Mouse (Mus musculus) hindbrain, embryonic 16.5 days (tissue): ENCODE data around the gene Gm20661. TPM values are rescaled to one million over a fixed set of nuclear protein-coding genes. Genes with fewer than 3 reads are reported as not detected.

Experiments
- ATAC-seq: fragments of 200-750 bp; cut with Nextera tagmentation; 2 replicates; pipeline ENCODE4 v1.8.0; 2017; ENCODE audit warnings: moderate TSS enrichment, moderate library complexity
- H3K27ac ChIP-seq: fragments of 300-500 bp; sonication (generic); 2 replicates; pipeline ENCODE4 v1.5.1; 2014; ENCODE audit warnings: low read depth, mild to moderate bottlenecking, control low read depth, low read length, moderate library complexity
- H3K27me3 ChIP-seq: fragments of 300-500 bp; sonication (generic); replicated peaks from 2 replicates; pipeline ENCODE4 v1.6.1; 2014; ENCODE audit warnings: low read length; ENCODE audit not compliant: control insufficient read depth, insufficient read depth
- H3K36me3 ChIP-seq: fragments of 300-500 bp; sonication (generic); 2 replicates; pipeline ENCODE4 v1.6.1; 2014; ENCODE audit warnings: mild to moderate bottlenecking, low read length, moderate library complexity, mixed read lengths; ENCODE audit not compliant: control insufficient read depth, insufficient read depth
- H3K4me1 ChIP-seq: fragments of 300-500 bp; sonication (generic); 2 replicates; pipeline ENCODE4 v1.6.1; 2014; ENCODE audit warnings: low read depth, low read length; ENCODE audit not compliant: control insufficient read depth, insufficient read depth
- H3K4me2 ChIP-seq: fragments of 300-500 bp; sonication (generic); 2 replicates; pipeline ENCODE4 v1.6.1; 2014; ENCODE audit warnings: mild to moderate bottlenecking, low read length, control low read depth, moderate library complexity
- H3K4me3 ChIP-seq: fragments of 300-500 bp; sonication (generic); 2 replicates; pipeline ENCODE4 v1.5.1; 2014; ENCODE audit warnings: mild to moderate bottlenecking, low read length, control low read depth, moderate library complexity
- H3K9ac ChIP-seq: fragments of 300-500 bp; sonication (generic); 2 replicates; pipeline ENCODE4 v1.6.1; 2014; ENCODE audit warnings: low read depth, mild to moderate bottlenecking, control low read depth, low read length, moderate library complexity
- H3K9me3 ChIP-seq: fragments of 300-500 bp; sonication (generic); 2 replicates; pipeline ENCODE4 v1.6.1; 2014; ENCODE audit warnings: mild to moderate bottlenecking, low read length, moderate library complexity; ENCODE audit not compliant: control insufficient read depth
- WGBS: fragments of 180-500 bp; shearing (Covaris S2); extraction: QIAGEN DNeasy Blood & Tissue Kit; methylation state at CpG from one replicate; pipeline ENCODE4 v1.1.7; 2014; 5-methylcytosine and 5-hydroxymethylcytosine counted together
- polyA plus RNA-seq: library from polyadenylated mRNA; unstranded; fragments of >200 nt; fragmentation: Nextera tagmentation; extraction: Ambion mirVana; gene quantifications from 2 replicates; pipeline ENCODE4 v1.2.1, GENCODE M21; 2015

The Gm20661 gene
- polyA plus RNA-seq, 1 experiment from 2014 or later = 0.58 TPM

DNA sequence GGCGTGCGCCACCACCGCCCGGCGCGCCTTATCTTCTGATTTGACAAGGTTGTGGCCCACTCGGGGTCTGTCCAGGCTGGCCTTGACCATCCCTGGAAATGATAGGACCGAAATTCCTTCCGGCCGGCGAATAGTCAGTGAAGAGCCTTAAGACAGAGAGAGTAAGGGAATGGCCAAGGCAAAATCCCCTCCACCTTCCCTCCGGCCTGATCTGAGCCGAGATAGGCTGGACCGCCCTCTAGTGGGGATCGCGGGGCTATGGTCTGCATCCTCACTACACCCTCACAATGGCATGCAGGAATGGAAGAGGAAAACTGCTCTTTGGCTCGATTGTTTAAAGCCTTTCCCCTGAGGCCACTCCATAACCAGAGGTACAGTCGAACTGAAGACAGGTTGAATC, 3.5 kb downstream of the Gm20661 start:
- H3K4me1 ChIP-seq = peaks cover 10% of the 10 kb centered on the region
- H3K9ac ChIP-seq = no peak overlapping the region
- H3K4me2 ChIP-seq = peak overlapping the region; percentile 86
- no peaks in the 10 kb centered on the region for H3K36me3 ChIP-seq
- 7% methylated on average over 18 of the region's 18 CpGs for WGBS
- H3K4me3 ChIP-seq = peak overlapping the region; percentile 76
- peak; percentile 71 for ATAC-seq
- 0 out of 2 replicates have a peak, but pooled peaks cover 3% of the 10 kb centered on the region for H3K27me3 ChIP-seq
- no peak overlapping the region for H3K27ac ChIP-seq
- no peaks in the 10 kb centered on the region for H3K9me3 ChIP-seq

DNA sequence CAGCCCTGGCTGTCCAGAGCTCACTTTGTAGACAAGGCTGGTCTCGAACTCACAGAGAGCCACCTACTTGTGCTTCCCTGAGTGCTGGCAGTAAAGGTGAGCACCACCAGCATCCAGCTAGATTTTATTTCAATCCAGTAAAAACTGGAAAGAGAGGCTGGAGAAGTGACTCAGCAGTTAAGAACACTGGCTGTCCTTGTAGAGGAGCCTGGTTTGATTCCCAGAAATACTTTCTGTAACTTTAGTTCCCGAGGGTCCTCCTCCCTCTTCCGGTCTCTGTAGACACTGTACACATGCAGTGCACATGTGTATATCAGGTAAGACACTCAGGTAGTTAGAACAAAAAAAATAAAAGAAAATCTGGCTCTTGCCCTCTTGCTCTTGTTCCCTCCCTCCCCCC, 5.1 kb downstream of the Gm20661 start:
- no peak overlapping the region for H3K27ac ChIP-seq
- ATAC-seq = no peak
- no peaks in the 10 kb centered on the region for H3K9me3 ChIP-seq
- no peaks in the 10 kb centered on the region for H3K36me3 ChIP-seq
- no peak overlapping the region for H3K9ac ChIP-seq
- H3K4me1 ChIP-seq = peaks cover 10% of the 10 kb centered on the region
- WGBS = 67% methylated on average over 3 of the region's 3 CpGs
- H3K4me3 ChIP-seq = no peak overlapping the region
- H3K27me3 ChIP-seq = 0 out of 2 replicates have a peak, but pooled peaks cover 3% of the 10 kb centered on the region
- H3K4me2 ChIP-seq = no peak overlapping the region

DNA sequence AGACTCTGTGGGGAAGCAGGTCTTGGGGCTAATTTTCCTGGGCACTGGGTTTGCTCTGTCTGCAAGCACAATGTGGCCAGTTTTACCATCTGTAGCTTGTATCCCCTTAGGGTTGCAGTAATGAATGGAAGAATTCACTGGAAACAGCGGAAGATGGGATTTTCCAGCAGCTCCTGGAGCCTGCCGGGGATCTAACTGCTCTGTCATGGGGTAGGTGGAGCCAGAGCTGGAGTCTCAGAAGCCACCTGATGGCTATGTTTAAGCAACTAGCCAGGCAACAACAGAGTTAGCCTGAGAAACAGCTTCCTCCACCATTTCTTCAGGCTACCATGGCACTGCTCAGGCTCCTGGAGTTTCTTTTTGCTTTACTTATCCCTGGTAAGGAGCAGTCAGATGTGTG, 9.3 kb downstream of the Gm20661 start, which contains the start of gene Cdhr4:
Cdhr4 (plus strand) TSS at position 301 of the 400 bp plus-strand sequence.
- H3K27me3 ChIP-seq = no peaks in the 10 kb centered on the region
- no peak within 1 kb of the TSS for H3K4me3 ChIP-seq
- H3K4me1 ChIP-seq = no peaks in the 10 kb centered on the region
- ATAC-seq = no peak
- no peaks in the 10 kb centered on the region for H3K36me3 ChIP-seq
- H3K9ac ChIP-seq = no peak within 1 kb of the TSS
- no peak within 1 kb of the TSS for H3K27ac ChIP-seq
- H3K9me3 ChIP-seq = no peaks in the 10 kb centered on the region
- no peak within 1 kb of the TSS for H3K4me2 ChIP-seq
- 69% methylated on average over 2 of the region's 2 CpGs for WGBS

DNA sequence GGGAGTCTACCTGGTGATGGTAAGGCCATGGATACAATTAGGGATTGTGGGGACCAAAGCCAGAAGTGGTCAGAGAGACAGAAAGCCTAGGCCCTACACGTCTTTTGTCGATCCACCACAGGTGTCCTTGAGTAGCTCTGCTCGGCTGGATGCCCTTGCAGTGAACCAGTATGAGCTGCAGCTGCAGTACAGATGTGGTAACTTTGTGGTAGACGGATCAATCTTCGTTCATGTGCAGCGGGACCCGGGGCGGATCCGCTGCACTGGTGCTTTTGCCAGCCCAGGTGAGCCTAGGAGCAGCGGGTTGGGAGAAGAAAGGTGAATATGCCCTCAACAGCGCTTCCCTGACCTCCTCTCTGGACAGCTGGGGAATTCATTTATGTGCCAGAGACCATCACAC, 10.2 kb downstream of the Gm20661 start:
- Histone ChIP-seq H3K9ac (no peak overlapping the region), H3K4me1 (no peaks in the 10 kb centered on the region), H3K9me3 (no peaks in the 10 kb centered on the region), H3K4me3 (no peak overlapping the region), H3K27ac (no peak overlapping the region), H3K4me2 (no peak overlapping the region), H3K36me3 (no peaks in the 10 kb centered on the region), H3K27me3 (no peaks in the 10 kb centered on the region)
- WGBS = 84% methylated on average over 11 of the region's 11 CpGs
- ATAC-seq = no peak

DNA sequence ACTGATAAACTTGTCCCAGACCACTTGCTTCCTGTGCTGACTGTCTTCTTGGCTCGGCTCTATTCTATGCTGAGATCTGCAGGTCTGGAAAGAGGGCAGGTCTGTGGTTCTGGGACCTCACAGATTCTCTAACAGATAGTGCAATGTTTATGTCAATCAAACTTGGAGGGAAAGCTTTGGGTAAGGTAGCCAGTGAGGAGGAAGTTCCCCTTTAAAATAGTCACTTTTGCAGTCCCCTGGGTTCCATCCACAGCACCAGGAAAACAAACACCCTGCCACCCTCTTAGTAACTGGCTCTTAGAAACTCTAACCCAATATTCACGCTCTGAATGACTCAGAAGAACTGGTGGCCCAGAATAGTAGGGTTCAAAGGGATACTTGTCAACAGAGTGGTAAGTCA, 11.6 kb downstream of the Gm20661 start:
- 79% methylated on average over 2 of the region's 2 CpGs for WGBS
- Histone ChIP-seq H3K4me3 (no peak overlapping the region), H3K36me3 (no peaks in the 10 kb centered on the region), H3K27ac (no peak overlapping the region), H3K9me3 (no peaks in the 10 kb centered on the region), H3K4me2 (no peak overlapping the region), H3K4me1 (no peaks in the 10 kb centered on the region), H3K9ac (no peak overlapping the region), H3K27me3 (no peaks in the 10 kb centered on the region)
- ATAC-seq = no peak

DNA sequence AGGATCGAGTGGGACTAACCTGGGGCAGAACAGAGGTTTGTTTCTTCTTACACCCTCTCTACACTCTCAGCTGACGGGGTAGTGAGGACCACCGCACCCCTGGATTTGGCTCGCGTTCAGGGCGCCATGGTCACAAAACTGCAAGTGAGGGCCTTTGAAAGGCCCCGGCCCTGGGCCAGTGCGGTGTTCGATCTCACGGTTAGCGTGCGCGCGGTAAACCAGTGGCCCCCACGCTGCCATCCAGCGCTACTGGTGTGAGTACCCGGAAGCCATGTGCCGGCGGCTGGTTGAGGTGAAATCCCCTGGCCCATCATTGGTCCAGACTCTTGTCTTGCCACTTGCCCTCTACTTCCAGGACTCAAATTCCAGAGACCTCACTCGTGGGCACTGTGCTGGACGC, 12.7 kb downstream of the Gm20661 start:
- Histone ChIP-seq H3K4me3 (no peak overlapping the region), H3K9me3 (no peaks in the 10 kb centered on the region), H3K27me3 (no peaks in the 10 kb centered on the region), H3K9ac (no peak overlapping the region), H3K4me1 (no peaks in the 10 kb centered on the region), H3K36me3 (no peaks in the 10 kb centered on the region), H3K4me2 (no peak overlapping the region), H3K27ac (no peak overlapping the region)
- no peak for ATAC-seq
- 94% methylated on average over 21 of the region's 21 CpGs for WGBS

DNA sequence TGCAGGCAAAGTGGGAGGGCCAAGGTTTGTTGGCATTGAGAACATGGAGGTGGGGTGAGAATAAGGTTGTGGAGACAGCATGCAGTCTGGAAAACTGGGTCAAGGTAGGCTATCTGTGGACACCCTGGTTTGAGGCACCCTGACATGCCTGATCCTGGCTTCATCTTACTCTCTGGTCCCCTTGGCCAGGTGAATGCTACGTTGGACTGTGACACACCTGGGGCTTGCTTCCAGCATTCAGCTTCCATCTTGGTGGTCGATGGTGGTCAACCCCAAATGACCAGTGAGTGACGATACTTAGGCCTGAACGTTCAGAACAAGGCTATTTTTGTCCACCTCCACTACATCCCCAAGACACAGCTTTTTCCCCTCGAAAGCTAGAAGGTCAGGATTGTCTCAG, 13.2 kb downstream of the Gm20661 start, which contains the start of gene Gm20662:
Gm20662 (plus strand) TSS at position 301 of the 400 bp plus-strand sequence.
- WGBS = 90% methylated on average over 5 of the region's 5 CpGs
- H3K4me1 ChIP-seq = no peaks in the 10 kb centered on the region

DNA sequence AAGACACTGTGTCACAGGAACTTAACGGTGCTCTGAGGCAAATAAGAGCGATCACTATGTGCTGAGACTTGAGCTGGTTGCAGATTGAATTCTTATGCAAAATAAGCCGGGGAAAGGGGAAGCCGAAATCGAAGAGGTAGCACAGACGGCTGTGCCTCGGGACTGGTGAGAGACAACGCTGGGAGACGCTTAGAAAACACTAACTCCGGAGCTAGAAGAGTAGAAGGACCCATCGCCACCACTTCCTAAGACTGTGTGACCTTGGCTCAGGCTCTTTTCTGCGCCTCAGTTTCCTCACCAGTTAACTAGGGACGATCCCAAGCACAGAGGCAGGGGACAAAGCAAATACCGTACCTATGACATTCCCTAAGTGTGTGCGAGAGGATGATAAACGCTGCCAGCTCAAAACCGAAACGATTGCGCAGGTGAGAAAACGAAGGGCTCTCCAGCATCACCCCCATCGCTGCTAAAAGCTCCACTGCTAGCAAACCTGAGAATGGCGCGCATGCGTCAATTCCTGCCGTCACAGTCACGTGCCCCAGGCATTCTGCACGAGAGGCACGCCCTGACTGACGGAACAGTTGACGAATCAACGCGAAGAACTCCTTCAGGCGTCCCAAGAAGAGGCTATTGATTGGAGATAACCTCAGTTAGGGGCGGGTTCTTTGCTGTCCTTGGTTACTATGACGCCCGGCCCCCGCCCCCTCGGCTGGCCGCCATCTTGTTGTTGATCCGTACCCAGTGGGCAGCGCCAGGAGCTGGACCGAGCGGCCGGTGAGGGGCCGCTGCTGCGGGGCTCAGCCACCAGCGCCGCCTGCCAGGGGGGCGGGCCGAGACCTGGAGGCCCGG, 19.3 kb downstream of the Gm20661 start, which contains the start of gene Ip6k1:
Ip6k1 (plus strand) TSS at position 580 of the 849 bp plus-strand sequence.
- Histone ChIP-seq H3K9me3 (no peaks in the 10 kb centered on the region), H3K27ac (peak within 1 kb of the TSS; percentile 97), H3K27me3 (no peaks in the 10 kb centered on the region), H3K36me3 (no peaks in the 10 kb centered on the region), H3K9ac (peak within 1 kb of the TSS; percentile 98), H3K4me1 (peaks cover 23% of the 10 kb centered on the region), H3K4me3 (peak within 1 kb of the TSS; percentile 91), H3K4me2 (peak within 1 kb of the TSS; percentile 88)
- WGBS = under 1% methylated on average over 49 of the region's 51 CpGs
- peak; percentile 100 for ATAC-seq

More for the DNA sequence above, 13.2 kb downstream of the Gm20661 start, which contains the start of gene Gm20662:
- Histone ChIP-seq H3K9me3 (no peaks in the 10 kb centered on the region), H3K36me3 (no peaks in the 10 kb centered on the region), H3K27me3 (no peaks in the 10 kb centered on the region), H3K4me3 (no peak within 1 kb of the TSS), H3K27ac (no peak within 1 kb of the TSS), H3K9ac (no peak within 1 kb of the TSS), H3K4me2 (no peak within 1 kb of the TSS)
- ATAC-seq = no peak

DNA sequence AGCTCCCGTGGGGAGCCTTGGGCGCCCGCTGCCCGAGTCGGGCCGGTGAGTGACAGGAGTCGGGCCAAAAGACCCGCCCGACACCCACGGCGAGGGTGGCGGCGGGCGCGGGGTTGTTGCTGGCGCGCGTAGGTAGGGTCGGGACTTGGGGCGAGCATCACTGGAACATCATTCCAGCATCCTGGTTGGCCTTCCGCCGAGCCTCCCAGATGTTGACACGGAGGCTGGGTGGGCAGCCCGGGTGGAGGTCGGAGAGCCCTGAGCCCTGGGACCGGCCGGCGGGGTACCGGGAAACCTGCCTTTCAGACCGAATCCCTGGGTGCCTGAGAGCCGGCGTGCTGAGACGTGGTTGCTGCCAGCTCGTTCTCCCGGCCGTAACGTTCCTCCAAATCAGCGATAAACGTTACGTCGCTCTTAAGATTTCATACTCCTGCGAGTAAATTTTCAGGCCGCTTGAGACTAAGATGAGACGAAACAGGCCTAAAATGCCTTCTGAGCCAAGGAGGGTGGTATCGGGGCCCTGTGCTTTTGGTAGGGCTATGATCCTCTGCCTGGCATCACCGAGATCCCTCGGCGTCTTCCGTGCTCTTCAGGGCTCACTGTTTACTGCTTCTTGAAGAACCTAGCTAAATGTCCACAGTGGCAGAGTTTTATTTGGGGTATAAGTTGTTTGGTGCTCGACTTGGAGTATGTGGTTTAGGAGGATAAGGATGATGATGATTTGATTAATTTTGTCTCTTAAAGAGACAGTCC, 20.1 kb downstream of the Gm20661 start:
- under 1% methylated on average over 40 of the region's 50 CpGs for WGBS
- no peaks in the 10 kb centered on the region for H3K27me3 ChIP-seq
- H3K4me2 ChIP-seq = peak overlapping the region; percentile 65
- peak overlapping the region; percentile 91 for H3K4me3 ChIP-seq
- H3K27ac ChIP-seq = peak overlapping the region; percentile 97
- H3K36me3 ChIP-seq = no peaks in the 10 kb centered on the region
- peak; percentile 70 for ATAC-seq
- H3K4me1 ChIP-seq = peaks cover 23% of the 10 kb centered on the region
- no peaks in the 10 kb centered on the region for H3K9me3 ChIP-seq
- peak overlapping the region; percentile 98 for H3K9ac ChIP-seq
